ENCODE assay signal across 8 mouse cellular contexts in the genomic region with DNA sequence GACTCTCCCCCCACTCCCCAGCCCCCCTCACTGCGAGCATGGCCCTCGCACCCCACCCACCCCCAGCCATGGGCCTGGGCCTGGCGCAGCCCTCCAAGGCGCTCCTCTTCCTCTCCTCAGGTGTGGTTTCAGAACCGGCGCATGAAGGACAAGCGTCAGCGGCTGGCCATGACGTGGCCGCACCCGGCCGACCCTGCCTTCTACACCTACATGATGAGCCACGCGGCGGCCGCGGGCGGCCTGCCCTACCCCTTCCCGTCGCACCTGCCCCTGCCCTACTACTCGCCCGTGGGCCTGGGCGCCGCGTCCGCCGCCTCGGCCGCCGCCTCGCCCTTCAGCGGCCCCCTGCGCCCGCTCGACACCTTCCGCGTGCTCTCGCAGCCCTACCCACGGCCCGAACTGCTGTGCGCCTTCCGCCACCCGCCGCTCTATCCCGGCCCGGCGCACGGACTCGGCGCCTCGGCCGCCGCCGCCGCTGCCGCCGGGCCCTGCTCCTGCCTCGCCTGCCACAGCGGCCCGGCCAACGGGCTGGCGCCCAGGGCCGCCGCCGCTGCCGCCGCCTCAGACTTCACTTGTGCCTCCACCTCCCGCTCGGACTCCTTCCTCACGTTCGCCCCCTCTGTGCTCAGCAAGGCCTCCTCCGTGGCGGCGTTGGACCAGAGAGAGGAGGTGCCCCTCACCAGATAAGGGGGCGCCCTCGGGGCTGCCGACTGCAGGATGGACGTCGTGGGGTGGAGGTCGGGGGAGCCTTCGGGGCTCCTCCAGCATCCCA. TPM values are rescaled to one million over a fixed set of nuclear protein-coding genes. Genes with fewer than 3 reads are reported as not detected.
DNase-seq lines count a peak whose midpoint lies in the region; ATAC-seq lines count a peak whose summit lies in the region.

No protein-coding gene starts in this region.

- H3K27ac ChIP-seq in limb, embryonic 15.5 days = no peak overlapping the region
- no peak overlapping the region for H3K27ac ChIP-seq in stomach, embryonic 16.5 days (ENCODE audit: low read length)

- H3K4me1 ChIP-seq in limb, embryonic 15.5 days = peaks cover 32% of the 10 kb centered on the region
- H3K4me1 ChIP-seq in stomach, embryonic 16.5 days (ENCODE audit: control insufficient read depth, insufficient read depth, low read length) = peaks cover 4% of the 10 kb centered on the region

- H3K36me3 ChIP-seq in limb, embryonic 15.5 days = no peaks in the 10 kb centered on the region
- H3K36me3 ChIP-seq in stomach, embryonic 16.5 days (ENCODE audit: control insufficient read depth, insufficient read depth, low read length) = no peaks in the 10 kb centered on the region

- peaks cover 93% of the 10 kb centered on the region for H3K27me3 ChIP-seq in limb, embryonic 15.5 days
- peaks cover 90% of the 10 kb centered on the region for H3K27me3 ChIP-seq in stomach, embryonic 16.5 days (ENCODE audit: control insufficient read depth, insufficient read depth, low read length)

- peak overlapping the region; percentile 43 for H3K4me3 ChIP-seq in limb, embryonic 15.5 days
- peak overlapping the region; percentile 37 for H3K4me3 ChIP-seq in stomach, embryonic 16.5 days (replicated peaks; ENCODE audit: low read length)

- WGBS in limb, embryonic 15.5 days = 4% methylated on average over 70 of the region's 81 CpGs
- WGBS in stomach, embryonic 16.5 days = 6% methylated on average over 81 of the region's 81 CpGs

- H3K4me2 ChIP-seq in limb, embryonic 15.5 days = peak overlapping the region; percentile 83
- H3K4me2 ChIP-seq in stomach, embryonic 16.5 days (ENCODE audit: low read depth, low read length) = peak overlapping the region; percentile 59

- no peak for ATAC-seq in limb, embryonic 15.5 days (ENCODE audit: insufficient number of reproducible peaks, low FRiP score, low TSS enrichment, low read depth)
- ATAC-seq in stomach, embryonic 16.5 days (ENCODE audit: insufficient read depth, low FRiP score) = no peak; the same call in 1 of the 2 replicates

- H3K9ac ChIP-seq in limb, embryonic 15.5 days = 0 out of 2 replicates have a peak overlapping the region, but pooled peaks have one; percentile 15
- peak overlapping the region; percentile 29; the same call in 1 of the 2 replicates for H3K9ac ChIP-seq in stomach, embryonic 16.5 days (ENCODE audit: low read length)

- no peaks in the 10 kb centered on the region for H3K9me3 ChIP-seq in limb, embryonic 15.5 days
- H3K9me3 ChIP-seq in stomach, embryonic 16.5 days (replicated peaks; ENCODE audit: control insufficient read depth, low read length) = no peaks in the 10 kb centered on the region

- DNase-seq in embryo, embryonic 10.5 days (ENCODE audit: low spot score) = peak; percentile 35
- no peak for DNase-seq in embryo, embryonic 11 days
- peak; percentile 27 for DNase-seq in retina, embryonic 14.5 days (ENCODE audit: low spot score)
- DNase-seq in retina, postnatal 1 day = no peak
- no peak for DNase-seq in urinary bladder, postnatal 4 days (ENCODE audit: low spot score in 2 of 2)
- no peak for DNase-seq in layer of hippocampus, adult 9-11 months

RNA-seq across cellular contexts. Expression of a gene that starts 3.3 kb away (rescaled TPM):
- 0.19 and 0.59 TPM in 2 replicates for polyA plus RNA-seq in limb, embryonic 15.5 days (2015; fragmentation: Nextera tagmentation; extraction: Ambion mirVana)
- polyA plus RNA-seq in stomach, embryonic 16.5 days (2015; fragmentation: Nextera tagmentation; extraction: Ambion mirVana) = not detected in 2 replicates

RNA-seq across cellular contexts. Expression of a gene that starts 55.9 kb away (rescaled TPM):
- polyA plus RNA-seq in limb, embryonic 15.5 days (2015; fragmentation: Nextera tagmentation; extraction: Ambion mirVana) = 11.0 and 17.4 TPM in 2 replicates
- polyA plus RNA-seq in stomach, embryonic 16.5 days (2015; fragmentation: Nextera tagmentation; extraction: Ambion mirVana) = 0.12 TPM in 1 of 2 replicates, not detected in the other

Comparison
In these comparisons a context has a peak if more than half of its experiments do, and no peak if none do; other contexts are left out.
1. DNase-seq: peak in embryo, embryonic 10.5 days (single experiment) and retina, embryonic 14.5 days (single experiment); none in embryo, embryonic 11 days (single experiment), retina, postnatal 1 day (single experiment), urinary bladder, postnatal 4 days (0 of 2) and layer of hippocampus, adult 9-11 months (single experiment).
2. RNA of a gene that starts 55.9 kb away (polyA plus RNA-seq): 11.0 to 17.4 TPM in limb, embryonic 15.5 days; 0.12 TPM in stomach, embryonic 16.5 days; every median in the first group is over 10 times any median in the second.